Mouse (Mus musculus) lung, postnatal 0 days (tissue): ENCODE results near the gene Lmf1. TPM values are rescaled to one million over a fixed set of nuclear protein-coding genes. Genes with fewer than 3 reads are reported as not detected.

Source experiments
- ATAC-seq: fragments of 200-750 bp; cut with Nextera tagmentation; 2 replicates; pipeline ENCODE4 v1.8.0; 2017; ENCODE audit warnings: moderate library complexity
- DNase-seq: peaks from one replicate; pipeline ENCODE4 v3.0.0-alpha.2; 2016; ENCODE audit warnings: low spot score
- H3K27ac ChIP-seq: fragments of 300-500 bp; sonication (generic); 2 replicates; pipeline ENCODE4 v1.5.1; 2014; ENCODE audit warnings: antibody characterized with exemption, mild to moderate bottlenecking, low read length, mixed read lengths
- H3K27me3 ChIP-seq: fragments of 300-500 bp; sonication (generic); replicated peaks from 2 replicates; pipeline ENCODE4 v1.6.1; 2014; ENCODE audit warnings: low read length, mixed read lengths; ENCODE audit not compliant: insufficient read depth
- H3K36me3 ChIP-seq: fragments of 300-500 bp; sonication (generic); 2 replicates; pipeline ENCODE4 v1.6.1; 2014; ENCODE audit warnings: low read length, mixed read lengths; ENCODE audit not compliant: insufficient read depth
- H3K4me1 ChIP-seq: fragments of 300-500 bp; sonication (generic); 2 replicates; pipeline ENCODE4 v1.6.1; 2014; ENCODE audit warnings: antibody characterized with exemption, low read depth, low read length, mixed read lengths; ENCODE audit not compliant: insufficient read depth
- H3K4me2 ChIP-seq: fragments of 300-500 bp; sonication (generic); replicated peaks from 2 replicates; pipeline ENCODE4 v1.6.1; 2014; ENCODE audit warnings: low read depth, mild to moderate bottlenecking, low read length, moderate library complexity, mixed read lengths
- H3K4me3 ChIP-seq: fragments of 300-500 bp; sonication (generic); 2 replicates; pipeline ENCODE4 v1.5.1; 2014; ENCODE audit warnings: low read depth, low read length
- H3K9ac ChIP-seq: fragments of 300-500 bp; sonication (generic); replicated peaks from 2 replicates; pipeline ENCODE4 v1.6.1; 2014; ENCODE audit warnings: low read depth, mild to moderate bottlenecking
- H3K9me3 ChIP-seq: fragments of 300-500 bp; sonication (generic); 2 replicates; pipeline ENCODE4 v1.6.1; 2016; ENCODE audit warnings: low read length, mixed read lengths
- CTCF ChIP-seq: IDR thresholded peaks from 2 replicates; pipeline ENCODE4 v1.5.1; 2016; ENCODE audit warnings: antibody characterized with exemption, mild to moderate bottlenecking
- EP300 ChIP-seq: IDR thresholded peaks from 2 replicates; pipeline ENCODE4 v1.6.1; 2016; ENCODE audit warnings: antibody characterized with exemption, mild to moderate bottlenecking, control low read depth
- WGBS: fragments of 180-500 bp; shearing (Covaris S2); extraction: QIAGEN DNeasy Blood & Tissue Kit; methylation state at CpG from one replicate; pipeline ENCODE4 v1.1.7; 2014; 5-methylcytosine and 5-hydroxymethylcytosine counted together
- polyA plus RNA-seq: library from polyadenylated mRNA; unstranded; fragments of >200 nt; fragmentation: Nextera tagmentation; extraction: Ambion mirVana; gene quantifications from 2 replicates; pipeline ENCODE4 v1.2.1, GENCODE M21; 2015

Gene Lmf1
- 16.5 and 16.6 TPM in 2 replicates for polyA plus RNA-seq

DNA sequence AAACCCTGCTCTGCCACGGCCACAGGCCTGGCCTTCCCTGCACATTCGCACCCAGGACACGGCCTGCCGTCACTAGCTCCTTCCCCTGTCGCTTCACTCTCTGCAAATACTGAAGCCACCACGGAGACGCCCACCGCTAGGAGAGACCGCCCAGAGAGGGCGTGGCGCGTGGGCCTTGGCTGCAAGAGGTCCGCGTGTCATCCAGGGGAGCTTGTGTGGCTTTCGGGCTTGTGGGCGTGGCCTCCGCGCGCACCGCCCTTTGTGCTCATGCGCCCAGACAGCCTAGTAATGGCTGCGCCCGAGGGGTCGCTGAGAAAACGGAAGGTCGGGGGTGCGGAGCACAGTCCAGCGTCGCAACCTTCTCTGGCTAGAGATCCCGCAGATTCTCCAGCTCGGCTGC, at the start of gene Lmf1:
TSS of gene Lmf1 (plus strand) at position 166 of the 400 bp plus-strand sequence.
- DNase-seq (peak; percentile 98), ATAC-seq (peak; percentile 99)
- Histone ChIP-seq H3K27ac (peak within 1 kb of the TSS; percentile 6; the same call in 1 of the 2 replicates), H3K27me3 (no peaks in the 10 kb centered on the region), H3K4me1 (peaks cover 8% of the 10 kb centered on the region; the same call in 1 of the 2 replicates), H3K9me3 (no peaks in the 10 kb centered on the region), H3K4me3 (peak within 1 kb of the TSS; percentile 68), H3K36me3 (no peaks in the 10 kb centered on the region), H3K4me2 (peak within 1 kb of the TSS; percentile 82), H3K9ac (peak within 1 kb of the TSS; percentile 55)
- WGBS, result 0% methylated on average over 31 of the region's 31 CpGs
- TF ChIP-seq EP300 (no peak), CTCF (peak; percentile 44)

DNA sequence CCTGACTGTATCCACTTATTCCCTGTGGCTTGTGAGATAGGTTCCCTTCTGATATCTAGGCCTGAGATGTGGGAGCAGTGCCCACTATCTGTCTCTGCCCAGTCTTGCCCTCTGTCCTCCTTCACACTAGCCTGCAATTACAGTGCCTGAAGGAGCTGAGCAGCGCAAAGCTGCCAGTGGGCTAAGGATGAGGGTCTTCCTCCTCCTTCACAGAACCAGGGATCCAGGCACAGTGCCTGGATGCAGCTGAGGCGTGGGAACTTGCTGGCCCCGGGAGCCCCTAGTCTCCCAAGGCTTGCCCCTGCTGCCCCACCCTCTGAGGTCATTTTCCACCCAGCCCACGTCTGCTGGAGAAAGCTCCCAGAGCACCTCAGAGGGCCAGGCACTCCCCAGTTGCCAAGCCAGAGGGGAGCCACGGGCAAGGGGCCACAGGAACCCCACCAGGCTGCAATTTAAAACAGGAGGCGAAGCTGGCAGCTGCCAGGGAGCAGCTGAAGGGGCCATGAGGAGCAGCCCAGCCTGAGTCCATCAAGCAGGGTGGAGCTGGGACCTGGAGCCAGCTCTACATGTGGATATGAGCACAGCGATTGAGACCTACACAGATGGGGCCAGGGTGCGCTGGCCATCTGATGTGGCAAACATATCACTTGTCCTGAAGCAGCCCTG, 48.4 kb upstream of the Lmf1 start:
- 62% methylated on average over 8 of the region's 8 CpGs for WGBS
- Histone ChIP-seq H3K27ac (no peak overlapping the region), H3K9me3 (no peaks in the 10 kb centered on the region), H3K9ac (no peak overlapping the region), H3K4me2 (no peak overlapping the region), H3K4me3 (no peak overlapping the region), H3K4me1 (no peaks in the 10 kb centered on the region), H3K36me3 (no peaks in the 10 kb centered on the region), H3K27me3 (no peaks in the 10 kb centered on the region)
- no peak for ATAC-seq
- TF ChIP-seq CTCF, result no peak
- no peak for TF ChIP-seq EP300
- DNase-seq, result no peak

DNA sequence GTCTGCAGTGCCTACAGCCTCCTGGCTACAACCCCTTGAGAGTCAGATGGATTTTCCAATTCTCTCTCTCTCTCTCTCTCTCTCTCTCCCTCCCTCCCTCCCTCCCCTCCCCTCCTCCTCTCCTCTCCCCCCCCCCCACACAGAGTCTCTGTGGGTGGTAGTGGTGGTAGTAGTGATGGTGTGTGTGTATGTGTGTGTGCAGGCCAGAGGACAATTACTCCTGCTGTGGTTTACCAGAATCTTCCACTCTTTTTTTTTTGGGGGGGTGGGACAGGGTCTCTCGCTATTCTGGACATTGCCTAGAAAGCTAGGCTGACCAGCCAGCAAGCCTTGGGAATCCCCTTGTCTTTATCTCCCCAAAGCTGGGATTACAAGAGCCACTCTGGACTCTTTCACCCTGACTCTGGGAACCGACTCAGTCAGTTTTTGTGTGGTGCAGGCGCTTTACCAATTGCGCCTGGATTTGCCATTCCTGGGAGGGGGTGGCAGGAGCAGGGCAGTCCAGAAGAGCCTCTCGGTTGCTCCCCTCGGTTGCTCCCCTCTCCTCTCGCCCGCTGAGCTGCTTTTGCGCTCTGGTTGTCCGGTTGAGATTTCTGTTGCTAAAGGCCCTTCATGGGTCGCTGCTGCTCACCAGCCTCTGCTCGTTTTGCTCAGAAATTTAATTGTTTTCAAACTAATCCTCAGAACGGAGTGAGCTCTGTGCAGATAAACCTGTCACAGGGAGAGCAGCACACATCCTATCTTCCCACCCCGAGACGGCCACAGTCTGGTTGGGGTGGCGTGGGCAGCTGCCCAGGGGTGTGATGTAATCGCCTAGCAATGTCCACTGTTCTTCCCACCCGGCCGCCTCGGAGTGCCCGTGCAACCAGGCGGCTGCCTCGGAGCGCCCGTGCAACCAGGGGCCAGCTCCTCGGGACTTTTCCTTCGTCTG, 39.7 kb upstream of the Lmf1 start:
- 20% methylated on average over 27 of the region's 27 CpGs for WGBS
- H3K4me3 ChIP-seq, result no peak overlapping the region
- DNase-seq (peak; percentile 47), ATAC-seq (peak; percentile 46; the same call in 1 of the 2 replicates)
- TF ChIP-seq CTCF, result no peak
- no peak for TF ChIP-seq EP300
- H3K9ac ChIP-seq, result no peak overlapping the region
- no peaks in the 10 kb centered on the region for H3K9me3 ChIP-seq
- H3K27ac ChIP-seq, result no peak overlapping the region
- no peaks in the 10 kb centered on the region for H3K36me3 ChIP-seq
- H3K4me2 ChIP-seq, result no peak overlapping the region
- no peaks in the 10 kb centered on the region for H3K4me1 ChIP-seq
- no peaks in the 10 kb centered on the region for H3K27me3 ChIP-seq

DNA sequence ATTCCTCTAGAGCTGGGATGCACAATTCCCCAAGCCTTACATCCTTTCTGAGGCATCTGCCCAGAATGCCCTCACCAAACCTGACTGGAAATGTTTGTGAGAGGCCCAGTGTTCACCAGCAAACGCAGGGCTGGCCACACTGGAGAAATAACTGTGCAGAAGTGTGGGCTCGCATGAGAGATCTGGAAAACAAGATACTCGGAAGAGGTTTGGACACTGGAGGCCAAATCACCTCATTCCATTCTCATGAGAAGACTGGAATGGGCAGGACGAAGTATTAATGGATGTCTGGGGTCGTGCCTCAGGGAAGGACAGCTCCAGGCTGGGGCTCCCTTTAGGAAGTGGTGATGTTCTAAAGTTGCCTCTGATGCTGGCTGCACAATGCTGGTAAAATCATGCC, 38.2 kb upstream of the Lmf1 start:
- no peak for ATAC-seq
- Histone ChIP-seq H3K9ac (no peak overlapping the region), H3K4me3 (no peak overlapping the region), H3K27ac (no peak overlapping the region), H3K9me3 (no peaks in the 10 kb centered on the region), H3K4me1 (no peaks in the 10 kb centered on the region), H3K36me3 (no peaks in the 10 kb centered on the region), H3K27me3 (no peaks in the 10 kb centered on the region), H3K4me2 (no peak overlapping the region)
- TF ChIP-seq CTCF, result no peak
- no peak for TF ChIP-seq EP300
- WGBS, result 54% methylated on average over 5 of the region's 5 CpGs
- no peak for DNase-seq

DNA sequence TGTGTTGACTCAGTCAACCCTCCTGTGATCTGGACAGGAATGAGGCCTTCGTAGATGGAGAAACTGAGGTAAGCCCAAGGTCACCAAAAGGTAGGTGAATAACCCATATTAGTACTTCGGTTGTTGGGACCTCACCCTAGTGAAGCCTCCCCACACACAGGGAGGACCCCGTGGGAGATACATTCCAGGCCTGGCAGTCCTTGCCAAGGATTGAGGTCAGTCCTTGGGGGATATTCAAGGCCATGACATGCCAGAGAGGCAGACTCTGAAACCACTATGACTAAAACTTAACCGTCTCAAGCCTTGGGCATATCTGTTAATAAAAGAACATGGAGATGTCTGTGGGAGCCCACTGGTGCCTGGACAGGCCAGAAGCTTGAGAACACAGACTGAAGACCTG, 37.1 kb upstream of the Lmf1 start:
- H3K9ac ChIP-seq, result no peak overlapping the region
- no peak overlapping the region for H3K4me2 ChIP-seq
- TF ChIP-seq CTCF (no peak), EP300 (no peak)
- DNase-seq (no peak), ATAC-seq (no peak)
- H3K36me3 ChIP-seq, result no peaks in the 10 kb centered on the region
- H3K27ac ChIP-seq, result no peak overlapping the region
- no peaks in the 10 kb centered on the region for H3K27me3 ChIP-seq
- no peaks in the 10 kb centered on the region for H3K9me3 ChIP-seq
- 62% methylated on average over 4 of the region's 4 CpGs for WGBS
- no peaks in the 10 kb centered on the region for H3K4me1 ChIP-seq
- H3K4me3 ChIP-seq, result no peak overlapping the region

DNA sequence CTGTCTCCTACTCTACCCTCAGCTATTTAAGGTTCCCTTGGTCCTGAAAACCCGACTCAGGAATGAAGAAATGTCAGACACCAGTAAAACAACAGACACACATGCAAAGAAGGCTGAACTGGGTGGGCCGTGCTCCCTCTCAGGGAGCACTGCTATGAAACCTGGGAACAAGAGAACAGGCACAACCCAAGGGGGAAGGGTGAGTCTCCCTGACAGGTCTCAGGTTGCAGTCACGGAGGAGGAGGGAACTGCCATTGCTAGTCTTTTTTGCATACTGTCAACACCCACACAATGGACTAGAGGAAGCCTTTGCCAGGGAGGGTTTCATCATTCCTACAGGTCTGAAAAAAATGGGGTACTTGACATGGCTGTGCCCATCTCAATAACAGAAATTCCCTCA, 31.9 kb upstream of the Lmf1 start:
- no peak for TF ChIP-seq CTCF
- no peak for TF ChIP-seq EP300
- DNase-seq (no peak), ATAC-seq (no peak)
- H3K4me2 ChIP-seq, result no peak overlapping the region
- WGBS, result 34% methylated on average over 3 of the region's 3 CpGs
- H3K9me3 ChIP-seq, result no peaks in the 10 kb centered on the region
- H3K9ac ChIP-seq, result no peak overlapping the region
- no peak overlapping the region for H3K27ac ChIP-seq
- no peaks in the 10 kb centered on the region for H3K27me3 ChIP-seq
- H3K36me3 ChIP-seq, result no peaks in the 10 kb centered on the region
- no peaks in the 10 kb centered on the region for H3K4me1 ChIP-seq
- no peak overlapping the region for H3K4me3 ChIP-seq
